Mouse (Mus musculus) left cerebral cortex, adult 2 months (tissue): ENCODE measurements at regions not wholly inside any gene's neighbourhood (a gene's known extent, or its start where the extent isn't known, plus 50 kb on each side); places are given as distances from the start of the nearest gene placed in this dataset.

ENCODE experiments used
- DNase-seq, 2 experiments: peaks; one replicate each; pipeline ENCODE4 v3.0.0; 2021 to 2022; ENCODE audit warnings: low spot score in 2 of 2, mixed read lengths in 1 of 2; ENCODE audit errors: extremely low spot score in 1 of 2
- H3K27ac ChIP-seq: fragments of 200-600 bp; 2 replicates; pipeline ENCODE4 v1.8.1; 2022
- H3K4me3 ChIP-seq: fragments of 200-600 bp; 2 replicates; pipeline ENCODE4 v1.8.1; 2022
- CTCF ChIP-seq: fragments of 200-600 bp; IDR thresholded peaks from 2 replicates; pipeline ENCODE4 v1.8.1; 2022; ENCODE audit warnings: antibody characterized with exemption, mild to moderate bottlenecking, moderate library complexity
- intact Hi-C: fragments of 180-260 bp; cut with DNase I; formaldehyde crosslinking; loops from one replicate; pipeline ENCODE4 v1.15.1; 2025

GRCm38 (mm10) chr3:66744133-66744913, 236.9 kb upstream of the Rsrc1 start:
- DNase-seq = no peak
- no peak for TF ChIP-seq CTCF
- no peak overlapping the region for H3K27ac ChIP-seq
- no peak overlapping the region for H3K4me3 ChIP-seq
- intact Hi-C loops = no loop called here

- intact Hi-C loops = loop anchor here (5.0 kb wide), 1 partner anchor 236 kb away; the partner anchor contains the start of genes Rsrc1 and Shox2
- no peak overlapping the region for H3K4me3 ChIP-seq
- no peak for DNase-seq
- no peak for TF ChIP-seq CTCF
- no peak overlapping the region for H3K27ac ChIP-seq
Observed at GRCm38 (mm10) chr3:66746373-66747072, 234.7 kb upstream of the Rsrc1 start.

- Histone ChIP-seq H3K4me3 (no peak overlapping the region), H3K27ac (no peak overlapping the region)
- intact Hi-C loops = loop anchor here (5.0 kb wide), 1 partner anchor 235 kb away; the partner anchor contains the start of genes Rsrc1 and Shox2
- no peak for TF ChIP-seq CTCF
- DNase-seq = no peak
Observed at GRCm38 (mm10) chr3:66747073-66747710, 234.0 kb upstream of the Rsrc1 start.

- no peak for TF ChIP-seq CTCF
- Histone ChIP-seq H3K27ac (no peak overlapping the region), H3K4me3 (no peak overlapping the region)
- no peak for DNase-seq
- intact Hi-C loops = no loop called here
Observed at GRCm38 (mm10) chr3:66758141-66758540, 223.0 kb upstream of the Rsrc1 start.

- no peak for TF ChIP-seq CTCF
- DNase-seq = no peak
- H3K4me3 ChIP-seq = no peak overlapping the region
- intact Hi-C loops = no loop called here
- no peak overlapping the region for H3K27ac ChIP-seq
Observed at GRCm38 (mm10) chr3:66759841-66760240, 221.3 kb upstream of the Rsrc1 start.

- no peak for DNase-seq
- Histone ChIP-seq H3K27ac (no peak overlapping the region), H3K4me3 (no peak overlapping the region)
- no peak for TF ChIP-seq CTCF
- intact Hi-C loops = no loop called here
Observed at GRCm38 (mm10) chr3:66762446-66762845, 218.7 kb upstream of the Rsrc1 start.

- no peak for DNase-seq
- intact Hi-C loops = no loop called here
- Histone ChIP-seq H3K4me3 (no peak overlapping the region), H3K27ac (no peak overlapping the region)
- TF ChIP-seq CTCF = no peak
Observed at GRCm38 (mm10) chr3:66797351-66798010, 183.7 kb upstream of the Rsrc1 start.

- Histone ChIP-seq H3K4me3 (no peak overlapping the region), H3K27ac (no peak overlapping the region)
- intact Hi-C loops = no loop called here
- TF ChIP-seq CTCF = no peak
- DNase-seq = no peak
Observed at GRCm38 (mm10) chr3:66798292-66798691, 182.9 kb upstream of the Rsrc1 start.

GRCm38 (mm10) chr3:66802538-66802937, 178.7 kb upstream of the Rsrc1 start:
- DNase-seq = no peak
- H3K27ac ChIP-seq = no peak overlapping the region
- TF ChIP-seq CTCF = no peak
- intact Hi-C loops = no loop called here
- H3K4me3 ChIP-seq = no peak overlapping the region

GRCm38 (mm10) chr3:66806176-66806575, 175.0 kb upstream of the Rsrc1 start:
- intact Hi-C loops = no loop called here
- no peak overlapping the region for H3K27ac ChIP-seq
- TF ChIP-seq CTCF = no peak
- DNase-seq = no peak
- H3K4me3 ChIP-seq = no peak overlapping the region

GRCm38 (mm10) chr3:66812686-66813445, 168.3 kb upstream of the Rsrc1 start:
- H3K4me3 ChIP-seq = no peak overlapping the region
- no peak for DNase-seq
- intact Hi-C loops = no loop called here
- H3K27ac ChIP-seq = no peak overlapping the region
- no peak for TF ChIP-seq CTCF
